Mouse (Mus musculus): Measurements from ENCODE around the gene Foxred2.

Foxred2 gene

DNA sequence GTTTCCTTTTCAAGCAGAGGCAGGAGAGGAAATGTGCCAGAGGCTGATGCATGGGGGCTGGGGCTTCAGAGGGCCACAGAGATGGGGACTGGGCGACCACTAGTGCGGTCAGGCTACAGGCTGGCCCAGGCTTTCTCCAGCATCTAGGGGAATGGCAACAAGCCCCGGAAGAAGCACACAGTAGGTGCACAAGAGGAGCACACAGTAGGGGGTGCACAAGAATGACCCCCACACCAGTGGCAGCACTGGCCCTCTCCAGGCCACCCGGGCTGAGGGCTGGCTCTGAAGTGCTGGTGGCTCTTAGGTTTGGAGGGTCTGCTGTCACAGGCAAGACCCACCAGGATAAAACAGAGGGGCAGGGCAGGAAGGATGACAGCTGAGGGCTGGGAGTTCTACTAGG is 41.2 kb downstream of the Foxred2 start:
- DNase-seq (ENCODE audit: low spot score) = no peak

DNA sequence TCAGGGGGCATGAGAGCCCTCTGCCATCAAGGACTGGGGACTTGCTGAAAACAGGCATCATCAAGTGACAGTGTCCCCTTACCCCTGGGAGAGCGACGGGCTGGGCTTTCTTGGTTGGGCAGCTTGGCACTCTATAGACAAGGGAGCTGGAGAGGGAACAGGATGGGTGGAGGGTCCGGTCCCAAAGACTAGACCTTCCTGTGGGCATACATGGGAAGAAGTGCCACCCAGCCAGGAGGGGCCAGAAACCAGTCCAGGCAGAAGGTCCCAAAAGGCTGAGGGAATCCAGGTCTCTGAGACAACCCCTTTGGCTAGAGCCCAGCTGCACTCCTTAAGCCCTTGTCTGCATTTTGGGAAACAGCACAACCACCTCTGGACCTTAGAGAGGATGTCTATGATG is 42.0 kb downstream of the Foxred2 start:
- DNase-seq (ENCODE audit: low spot score) = no peak

DNA sequence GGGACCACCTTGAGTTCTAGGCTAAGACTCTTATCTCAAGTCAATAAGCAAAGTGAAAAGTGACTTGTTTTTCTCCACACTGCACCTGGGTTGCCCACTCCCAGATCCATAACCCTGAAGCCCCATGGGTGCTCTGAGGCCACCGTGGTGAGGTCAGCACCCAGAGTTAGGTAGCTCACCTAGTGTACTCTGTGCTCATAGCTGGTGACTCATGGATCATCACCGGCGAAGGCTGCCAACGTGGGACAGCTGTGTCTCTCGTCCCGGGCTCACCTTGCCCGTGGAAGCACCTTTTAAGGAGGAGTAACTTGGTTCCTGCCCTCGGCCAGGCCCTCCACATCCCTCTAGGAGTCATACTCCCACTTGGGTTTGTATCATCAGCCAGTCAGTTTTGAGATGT is 43.5 kb downstream of the Foxred2 start:
- no peak for DNase-seq (ENCODE audit: low spot score)

DNA sequence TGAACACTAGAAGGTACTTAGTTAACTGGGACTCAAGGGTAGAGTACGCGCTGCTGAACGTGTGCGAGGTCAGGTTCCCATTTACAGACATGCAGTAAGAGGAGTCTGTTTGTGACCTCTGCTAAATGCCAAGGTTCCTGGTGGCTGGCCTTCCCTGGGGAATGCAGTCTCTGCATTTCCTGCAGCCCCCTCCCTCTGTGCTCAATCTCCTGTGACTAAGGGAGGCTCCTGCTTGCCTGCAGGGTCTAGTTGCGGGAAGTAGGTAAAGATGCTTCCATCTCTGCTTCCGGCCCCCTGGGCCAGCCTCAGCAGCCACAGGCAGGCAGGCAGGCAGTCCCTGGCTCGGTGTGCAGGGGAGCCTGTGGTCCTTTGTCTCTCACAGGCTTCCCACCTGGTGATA is 43.9 kb downstream of the Foxred2 start:
- no peak for DNase-seq (ENCODE audit: low spot score)

DNA sequence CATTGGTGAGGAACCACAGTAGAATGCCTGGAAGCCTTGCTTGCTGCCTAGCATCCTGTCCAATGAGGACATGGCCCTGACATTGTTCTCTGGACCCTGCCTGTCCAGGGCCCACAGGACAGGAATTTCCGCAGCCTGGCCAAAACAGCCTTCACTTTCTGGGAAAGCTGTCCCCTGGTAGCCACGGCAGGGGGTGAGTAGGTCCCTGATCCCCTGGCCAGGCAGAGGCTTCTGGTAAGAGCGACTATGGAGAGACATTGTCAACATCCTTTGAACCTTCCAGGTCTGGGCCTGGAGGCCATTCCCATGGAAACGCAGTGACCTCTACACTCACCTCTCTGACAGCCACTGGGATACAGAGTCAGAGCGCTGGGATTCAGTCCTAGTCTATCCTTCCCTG is 44.5 kb downstream of the Foxred2 start:
- DNase-seq (ENCODE audit: low spot score) = no peak

DNA sequence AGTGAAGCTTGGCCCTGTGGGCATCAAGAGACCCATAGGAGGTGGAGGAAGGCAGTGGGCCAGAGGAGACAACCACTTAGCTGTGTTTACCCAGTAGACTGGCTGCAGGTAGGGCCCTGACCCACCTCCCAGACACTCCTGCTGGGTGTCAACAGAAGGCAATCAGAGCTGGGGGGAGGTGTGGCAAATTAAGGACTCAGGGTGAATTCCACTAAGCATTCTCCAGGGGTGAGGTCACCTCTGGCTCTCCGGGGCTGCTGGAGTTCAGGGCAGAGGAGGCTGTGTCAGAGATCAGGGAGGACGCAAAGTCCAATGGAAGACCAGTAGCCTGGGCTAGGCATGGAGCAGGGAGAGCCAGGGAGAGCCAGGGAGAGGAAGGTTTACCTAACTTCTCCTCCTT is 45.5 kb downstream of the Foxred2 start:
- DNase-seq (ENCODE audit: low spot score) = no peak

DNA sequence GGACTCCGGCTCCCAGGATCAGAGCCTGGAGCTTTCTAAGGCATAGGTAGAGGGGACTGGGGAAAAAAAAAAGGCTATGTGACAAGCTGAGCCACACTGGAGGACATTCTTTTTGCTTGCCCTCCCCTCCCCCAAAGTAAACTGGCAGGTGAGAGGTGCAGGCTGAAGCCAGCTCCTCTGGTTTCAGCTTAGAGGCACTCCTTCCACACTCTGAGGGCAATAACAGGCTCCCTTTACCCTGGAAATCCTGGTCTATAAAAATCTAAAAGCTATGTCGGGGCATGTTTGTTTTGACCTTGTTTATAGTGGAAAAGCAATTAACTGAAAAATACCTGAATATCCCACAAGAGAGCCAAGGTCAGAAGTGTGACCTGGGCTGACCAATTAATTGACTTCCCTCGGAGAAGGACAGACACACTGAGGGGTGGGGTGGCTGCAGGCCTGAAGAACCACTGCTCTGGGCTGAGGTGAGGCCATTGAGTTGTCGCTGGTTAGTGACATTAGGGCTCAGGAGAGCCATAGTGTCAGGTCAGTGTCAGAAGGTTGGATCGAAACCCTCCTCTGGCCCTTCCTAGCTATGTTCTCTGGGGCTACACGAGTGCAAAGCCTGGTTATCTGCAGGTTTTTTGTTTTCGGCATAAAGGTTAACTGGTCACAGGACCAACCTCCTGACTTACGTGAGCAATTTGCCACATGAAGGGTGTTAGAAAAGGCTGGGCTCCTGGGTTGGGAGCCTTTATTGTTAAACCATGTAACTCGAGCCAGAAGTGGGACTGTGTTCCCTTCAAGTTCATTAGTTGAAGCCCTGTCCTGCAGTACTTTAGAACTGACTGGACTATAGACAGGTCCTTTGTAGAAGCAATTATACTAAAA is 48.6 kb downstream of the Foxred2 start:
- no peak for DNase-seq (ENCODE audit: low spot score)

DNA sequence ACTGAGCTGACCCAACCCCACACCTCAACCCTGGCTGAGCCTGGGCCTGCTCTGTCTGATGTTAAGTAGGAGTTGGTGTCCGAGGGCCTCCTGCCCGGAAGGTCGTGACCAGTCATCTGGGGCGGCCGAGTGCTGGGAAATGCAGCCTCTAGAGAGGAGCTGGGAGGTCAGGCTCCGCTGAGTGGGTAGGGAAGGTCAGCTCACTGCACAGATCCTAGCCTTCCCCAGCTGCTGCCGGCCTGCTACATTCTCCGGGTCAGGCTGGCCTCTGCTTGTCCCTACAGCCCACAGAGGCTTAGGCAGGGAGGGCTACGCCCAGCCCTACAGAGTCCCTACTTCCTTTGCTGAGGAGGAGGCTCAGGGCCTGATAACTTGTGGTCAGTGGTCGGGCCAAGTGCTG is 50.0 kb downstream of the Foxred2 start:
- no peak for DNase-seq (ENCODE audit: low spot score)

DNA sequence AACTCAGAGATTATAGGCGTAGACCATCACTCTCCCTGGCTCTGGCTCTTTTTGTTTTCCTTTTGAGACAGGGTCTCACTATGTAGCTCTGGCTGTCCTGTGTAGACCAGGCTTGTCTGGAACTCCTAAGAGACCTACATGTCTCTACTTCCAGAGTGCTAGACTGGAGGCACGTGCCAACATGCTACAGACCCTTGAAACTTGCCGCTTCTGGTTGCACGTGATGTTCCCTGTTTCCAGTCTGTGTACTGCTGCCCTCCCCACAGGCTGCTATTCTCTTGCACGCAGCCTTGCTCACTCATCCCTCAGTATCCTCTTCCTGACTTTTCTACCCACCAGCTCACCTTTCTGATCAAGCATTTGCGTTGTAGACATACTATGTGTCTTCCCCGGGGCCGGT is 50.4 kb downstream of the Foxred2 start:
- no peak for DNase-seq (ENCODE audit: low spot score)

DNA sequence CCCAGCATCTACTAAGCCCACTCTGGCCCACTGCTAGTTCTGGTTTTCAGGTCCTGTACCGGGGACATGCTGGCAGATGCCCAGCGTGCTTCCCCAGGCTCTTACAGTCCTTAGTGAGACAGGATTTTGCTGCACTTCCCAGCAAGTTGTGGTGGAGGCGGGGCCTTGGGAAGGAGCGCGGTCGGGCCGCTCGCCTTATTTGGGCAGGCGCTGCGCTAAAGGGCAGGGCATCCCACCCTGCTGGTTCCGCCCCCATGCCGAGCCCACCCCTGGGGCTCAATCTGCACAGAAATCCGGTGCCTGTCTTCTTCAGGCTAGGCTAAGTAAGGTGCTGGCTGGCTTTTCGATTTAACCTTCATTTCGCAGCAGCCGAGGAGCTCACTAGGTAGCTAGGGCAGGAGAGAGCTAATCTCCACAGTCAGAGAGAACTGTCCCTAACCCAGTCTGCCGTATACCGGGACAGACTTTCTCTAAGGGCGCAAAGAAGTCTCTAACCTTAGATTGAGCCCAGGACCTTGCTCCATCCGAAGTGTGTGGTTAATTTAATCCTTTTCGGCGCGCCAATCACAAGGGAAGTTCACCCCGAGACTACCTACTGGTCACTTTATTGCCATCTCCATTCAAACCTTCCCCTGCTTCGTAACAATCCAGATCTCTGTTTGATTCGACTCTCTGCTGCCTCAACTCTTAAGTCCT is 51.1 kb downstream of the Foxred2 start:
- DNase-seq (ENCODE audit: low spot score) = no peak

DNA sequence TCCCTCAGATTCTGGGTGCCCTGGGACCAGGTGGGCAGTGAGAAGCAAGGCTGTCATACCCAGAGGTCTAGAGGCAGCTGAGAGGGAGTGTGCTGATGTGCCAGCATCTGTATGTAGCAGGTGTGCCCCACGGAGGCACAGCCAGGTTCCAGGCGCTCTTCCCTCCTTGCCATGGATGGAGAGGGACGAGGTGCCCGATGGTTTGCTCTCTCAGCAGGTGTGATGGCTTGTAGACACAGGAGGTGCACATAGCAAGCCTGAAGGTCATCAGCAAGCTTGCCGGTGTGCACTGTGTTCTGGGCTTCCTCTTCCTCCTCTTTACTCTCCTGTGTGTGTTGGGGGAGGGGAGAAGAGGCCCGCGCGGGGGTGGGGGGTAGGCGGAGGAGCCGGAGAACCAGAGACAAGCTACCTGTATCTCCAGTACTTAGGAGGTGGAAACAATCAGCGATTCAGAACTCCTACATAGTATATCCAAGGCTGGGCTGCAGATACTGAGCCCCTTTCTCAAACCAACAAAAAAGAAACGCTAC is 52.1 kb downstream of the Foxred2 start:
- no peak for DNase-seq (ENCODE audit: low spot score)

DNA sequence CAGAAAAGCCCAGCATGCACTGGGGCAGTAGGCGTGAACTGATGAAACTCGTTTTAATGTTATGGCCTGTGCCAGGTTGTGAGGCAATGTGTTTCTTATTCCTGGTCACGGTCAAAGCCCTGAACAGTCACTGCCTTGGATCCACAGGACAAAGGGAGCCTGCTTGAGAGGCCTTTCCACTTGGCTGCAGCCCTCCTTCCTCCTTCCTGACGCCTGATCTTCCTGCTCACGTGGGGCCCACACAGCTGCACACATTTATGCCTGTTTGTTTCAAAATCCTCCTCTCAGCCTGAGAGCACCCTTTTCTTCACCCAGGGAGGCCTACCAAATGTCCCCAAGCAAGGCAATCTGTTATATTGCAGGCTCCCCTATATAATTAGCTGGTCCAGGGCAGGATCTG is 53.3 kb downstream of the Foxred2 start:
- no peak for DNase-seq (ENCODE audit: low spot score)

DNA sequence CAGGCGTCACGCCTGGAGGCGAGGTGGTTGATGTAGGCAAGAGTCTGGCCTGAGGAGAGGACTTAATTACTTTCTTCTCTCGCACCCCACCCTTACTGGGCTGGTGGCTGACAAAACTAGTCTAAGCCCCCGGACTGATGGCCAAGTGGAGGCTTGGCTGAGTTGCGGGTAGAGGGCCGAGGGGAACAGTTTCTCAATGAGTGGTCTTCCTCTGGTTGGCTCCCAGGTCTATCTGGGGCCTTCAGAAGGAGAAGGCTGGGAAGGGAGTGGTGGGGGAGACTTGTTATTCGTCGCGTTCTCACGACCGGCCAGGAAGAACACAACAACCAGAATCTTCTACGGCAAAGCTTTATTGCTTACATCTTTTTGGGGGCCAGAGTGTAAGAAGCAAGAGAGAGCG is 61.6 kb downstream of the Foxred2 start:
- DNase-seq (ENCODE audit: low spot score) = no peak

DNA sequence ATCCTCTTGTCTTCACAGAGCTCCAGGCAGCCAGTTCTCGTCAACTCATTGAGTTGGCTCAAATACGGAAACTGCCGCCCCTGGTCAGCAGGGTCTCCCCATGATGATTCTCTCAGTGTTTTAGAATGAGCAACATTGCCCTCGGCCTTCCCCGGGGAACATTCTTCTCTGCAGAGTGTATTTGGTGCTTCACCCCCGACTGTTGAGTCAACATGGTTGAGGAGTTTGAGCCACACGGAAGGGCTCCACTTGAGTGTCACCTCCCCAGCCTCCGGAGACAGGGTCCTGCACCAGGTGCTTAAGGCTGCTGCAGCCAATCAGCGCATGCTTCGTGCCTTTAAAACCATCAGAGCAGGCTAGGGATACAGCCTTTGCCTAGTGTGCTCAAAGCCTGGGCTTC is 63.2 kb downstream of the Foxred2 start:
- DNase-seq (ENCODE audit: low spot score) = no peak

DNA sequence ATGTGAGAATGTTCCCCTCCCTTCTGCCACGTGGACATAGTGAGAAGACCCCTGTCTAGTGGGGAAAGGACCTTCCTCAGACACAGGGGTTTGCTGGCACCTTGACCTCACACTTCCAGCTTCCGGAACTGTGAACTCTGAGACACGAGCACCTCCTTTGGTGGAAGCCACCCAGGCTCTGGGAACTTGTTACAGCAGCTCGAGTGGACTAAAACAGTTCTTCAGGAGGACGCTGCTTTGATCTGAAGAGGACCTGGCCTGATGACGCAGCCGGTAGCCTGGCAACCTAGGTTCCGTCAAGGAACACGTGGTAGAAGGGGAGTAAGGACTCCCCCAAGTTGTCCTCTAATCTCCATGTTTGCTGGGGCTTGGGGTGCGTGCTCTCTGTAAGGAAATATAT is 64.1 kb downstream of the Foxred2 start:
- no peak for DNase-seq (ENCODE audit: low spot score)

DNA sequence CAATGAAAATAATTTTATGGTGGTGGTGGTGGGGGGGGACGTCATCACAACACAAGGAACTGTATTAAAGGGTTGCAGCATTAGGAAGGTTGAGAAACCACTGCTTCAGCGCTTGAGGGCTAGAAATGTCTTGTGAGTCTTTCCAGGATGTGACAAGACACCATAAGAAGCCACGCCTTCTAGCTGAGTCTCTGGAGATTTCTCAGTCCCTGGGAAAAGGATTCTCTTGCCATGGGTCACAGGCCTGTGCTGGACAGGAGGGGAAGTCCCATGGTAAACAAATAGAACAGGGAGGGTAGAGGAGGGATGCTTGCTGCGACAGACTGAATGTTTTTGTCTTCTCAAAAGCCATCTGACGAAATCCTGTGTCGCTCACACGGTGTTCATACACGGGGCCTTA is 64.8 kb downstream of the Foxred2 start:
- DNase-seq (ENCODE audit: low spot score) = no peak
